Mouse (Mus musculus): ENCODE measurements around the gene Pmm2.

The Pmm2 gene

DNA sequence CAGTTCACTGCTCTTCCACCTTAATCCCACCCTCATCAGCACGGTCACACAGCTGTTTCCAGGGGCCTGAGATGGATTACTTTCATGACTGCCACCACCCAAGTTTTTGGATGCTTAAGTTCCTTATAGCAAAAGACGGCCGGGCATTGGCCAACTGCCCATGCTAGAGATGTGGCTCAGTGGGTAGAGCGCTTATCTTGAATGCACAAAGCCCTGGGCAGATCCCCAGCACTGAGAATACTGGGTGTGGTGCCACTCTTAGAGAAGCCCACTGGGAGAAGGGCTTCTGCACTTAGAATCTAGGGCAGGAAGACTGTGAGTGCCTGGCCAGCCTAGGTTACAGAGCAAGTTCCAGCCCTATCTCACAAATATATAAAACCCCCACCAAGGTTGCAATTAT is 41.2 kb downstream of the Pmm2 start:
- DNase-seq (ENCODE audit: low spot score in 2 of 2) = no peak

DNA sequence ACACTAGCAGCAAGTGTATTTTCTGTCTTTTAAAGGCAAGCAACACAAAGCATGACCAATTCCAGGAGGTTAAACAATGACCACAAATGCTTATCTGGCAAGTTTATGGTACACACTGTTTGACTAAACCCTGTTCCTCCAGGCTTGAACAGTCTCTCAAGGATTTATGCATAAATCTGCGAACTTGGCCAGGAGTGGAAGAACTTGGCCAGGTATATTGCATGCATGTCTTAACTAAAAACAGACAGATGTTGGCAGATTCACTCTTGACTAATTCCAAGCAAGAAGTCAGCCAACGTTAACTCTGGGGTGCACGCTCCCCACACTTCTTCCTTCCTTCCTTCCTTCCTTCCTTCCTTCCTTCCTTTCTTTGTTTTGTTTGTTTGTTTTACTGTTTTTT is 42.3 kb downstream of the Pmm2 start:
- DNase-seq (ENCODE audit: low spot score in 2 of 2) = no peak

DNA sequence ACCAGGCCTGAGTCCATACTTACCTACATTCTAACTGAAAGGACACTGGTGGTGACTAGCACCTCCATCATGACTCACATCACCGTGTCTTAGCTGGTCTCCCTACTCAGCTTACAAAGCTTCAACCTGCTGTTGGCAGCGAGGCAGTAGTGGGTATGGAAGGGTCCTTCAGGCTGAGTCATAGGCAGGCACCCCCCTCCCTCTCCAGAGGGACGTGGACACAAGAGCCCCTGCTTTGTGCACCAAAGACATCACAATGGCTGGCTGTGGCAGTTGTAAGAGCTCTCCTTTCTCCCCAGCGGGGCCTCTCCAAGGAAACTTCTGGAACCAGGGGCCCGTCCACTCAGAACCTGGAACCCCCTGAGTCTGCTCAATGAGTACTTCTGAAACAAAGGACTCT is 43.0 kb downstream of the Pmm2 start, which contains the start of gene Gm5767:
Gm5767 (plus strand) TSS at position 301 of the 400 bp plus-strand sequence.
- no peak for DNase-seq (ENCODE audit: low spot score in 2 of 2)

DNA sequence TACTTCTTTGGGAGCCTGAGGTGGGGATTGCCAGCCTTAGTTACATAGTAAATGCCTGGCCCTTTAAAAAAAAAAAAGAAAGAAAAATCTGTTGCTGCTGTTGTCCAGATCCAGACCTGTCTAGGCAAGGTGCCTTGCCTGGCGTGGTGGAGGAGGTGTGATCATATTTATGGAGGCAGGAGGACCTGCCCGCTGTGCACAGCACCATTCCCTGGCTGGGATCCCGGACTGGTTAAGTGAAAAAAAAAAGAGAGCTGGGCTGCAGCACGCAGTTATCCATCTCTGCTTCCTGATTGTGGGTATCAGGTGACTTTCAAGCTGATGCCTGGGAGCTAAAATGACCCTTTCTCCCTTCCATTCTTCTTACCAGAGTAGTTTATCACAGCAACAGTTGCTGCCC is 47.6 kb downstream of the Pmm2 start:
- DNase-seq (ENCODE audit: low spot score in 2 of 2) = peak in 1 of 2 experiments; percentile 23

DNA sequence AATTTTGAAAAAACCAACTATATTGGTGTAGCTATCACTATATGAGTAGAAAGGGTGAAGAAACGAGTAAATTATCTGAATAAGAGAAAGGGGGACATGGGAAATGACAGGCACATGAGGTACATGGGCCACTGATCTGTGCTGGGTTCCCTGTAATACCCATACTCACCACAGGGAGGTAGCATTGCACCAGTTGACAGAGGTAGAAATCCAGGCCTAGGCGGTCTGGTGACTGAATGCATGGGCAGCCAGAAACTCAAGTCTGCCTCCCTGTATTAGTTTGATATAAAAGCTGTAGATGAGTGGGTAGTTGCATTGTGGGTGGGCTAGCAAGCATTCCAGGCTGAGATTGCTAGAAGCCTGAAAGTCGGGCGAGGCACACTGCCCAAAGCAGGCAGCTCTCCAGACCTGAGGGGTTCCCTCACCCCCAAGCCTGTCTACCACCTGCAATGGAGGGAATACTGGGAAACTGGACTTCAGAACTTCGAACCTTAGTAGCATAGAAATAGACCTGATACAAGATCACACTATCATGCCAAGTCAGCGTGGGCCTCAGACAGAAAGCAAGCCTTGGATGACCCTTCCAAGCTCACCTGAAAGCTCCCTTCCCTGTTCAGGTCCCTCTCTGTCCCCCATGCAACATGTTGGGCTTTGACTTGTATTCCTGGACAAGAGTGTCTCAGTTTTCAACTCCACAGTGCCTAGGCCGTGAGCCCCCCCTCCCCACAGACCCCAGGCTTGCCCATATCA is 48.8 kb downstream of the Pmm2 start:
- DNase-seq (ENCODE audit: low spot score in 2 of 2) = peak; percentile 63 to 69

DNA sequence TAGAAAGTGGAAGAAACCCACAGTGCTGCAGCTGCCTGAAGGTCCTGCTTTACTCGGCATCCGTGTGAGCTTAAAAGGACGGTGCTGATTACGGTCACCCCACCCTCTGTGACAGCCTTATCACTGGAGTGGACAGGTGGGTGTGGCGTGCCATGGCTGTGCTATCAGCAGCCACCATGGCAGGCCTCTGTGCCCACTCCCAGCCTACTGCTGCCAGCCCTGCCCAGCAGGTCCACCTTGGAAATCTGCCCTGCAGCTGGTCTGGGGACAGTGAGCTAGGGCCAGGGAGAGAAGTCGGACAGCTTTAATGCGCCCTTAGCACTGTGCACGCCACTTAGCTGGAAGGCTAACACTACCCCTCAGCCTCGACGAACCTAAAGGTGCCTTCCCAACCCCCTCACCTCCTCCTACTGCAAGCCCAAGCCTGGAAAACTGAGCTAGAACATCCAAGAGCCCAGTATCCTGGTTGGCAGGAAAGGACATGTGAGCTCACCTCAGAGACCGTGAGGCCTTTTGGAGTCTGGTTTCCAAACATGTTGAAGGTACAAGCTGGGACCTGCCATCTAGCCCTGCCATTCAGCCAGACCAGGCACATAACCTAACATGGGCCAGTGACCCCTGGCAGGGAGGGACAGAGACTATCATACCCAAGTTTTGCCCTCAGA is 49.5 kb downstream of the Pmm2 start:
- DNase-seq (ENCODE audit: low spot score in 2 of 2) = no peak

DNA sequence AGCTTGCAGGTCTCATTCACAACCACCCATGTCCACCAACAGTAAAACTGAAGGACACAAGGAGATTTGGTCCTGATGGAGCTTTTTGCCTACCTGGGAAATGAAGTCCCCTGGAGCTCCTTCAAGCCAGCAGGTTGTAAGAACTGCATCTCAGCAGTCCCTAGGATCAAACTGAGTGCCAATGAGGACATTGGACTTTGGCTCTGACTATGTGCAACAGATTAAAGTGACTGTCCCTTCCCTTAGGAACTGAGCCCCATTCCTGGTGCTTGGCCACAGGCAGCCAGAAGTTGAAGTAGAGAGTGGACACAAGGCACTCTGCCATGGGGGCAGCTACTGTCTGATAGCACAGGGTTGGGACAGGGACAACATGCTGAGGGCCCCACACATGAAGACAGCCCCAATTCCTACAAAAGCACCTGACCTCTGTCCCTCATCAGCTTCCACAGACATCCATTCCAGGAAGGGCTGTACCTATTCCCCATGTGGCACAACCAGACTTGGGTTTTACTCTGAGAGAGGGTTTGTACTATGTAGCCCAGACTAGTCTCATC is 50.2 kb downstream of the Pmm2 start:
- no peak for DNase-seq (ENCODE audit: low spot score in 2 of 2)

DNA sequence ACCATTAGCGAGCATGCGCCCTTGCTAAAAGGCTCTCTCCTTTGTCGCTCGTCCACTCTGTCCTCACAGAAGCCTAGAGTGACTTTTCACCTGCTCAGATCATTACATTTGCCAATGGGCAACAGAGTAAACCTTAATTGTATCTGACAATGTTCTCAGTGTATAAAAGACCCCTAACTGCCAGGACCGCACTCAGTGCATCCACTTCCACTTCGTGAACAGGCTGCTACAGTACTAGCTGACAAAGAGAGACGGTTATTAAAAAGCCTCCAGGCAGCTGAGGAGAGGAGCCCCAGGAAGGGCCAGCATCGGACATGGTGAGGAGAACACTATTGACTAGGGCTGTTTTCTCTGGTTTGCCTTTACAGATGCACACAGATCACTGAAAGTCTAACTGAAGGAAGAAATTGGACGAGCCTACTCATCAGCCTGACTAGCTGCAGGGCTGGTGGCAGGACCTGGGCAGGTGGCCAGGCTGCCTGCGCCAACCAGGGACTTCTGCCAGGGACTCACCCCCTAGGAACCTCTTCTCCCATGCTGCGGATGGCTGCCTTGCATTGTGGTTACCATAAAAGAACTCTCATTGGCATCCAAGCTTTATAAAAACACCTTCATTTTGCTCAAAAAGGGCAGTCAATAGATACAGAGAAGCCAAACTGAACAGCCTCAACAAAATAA is 52.6 kb downstream of the Pmm2 start:
- DNase-seq (ENCODE audit: low spot score in 2 of 2) = peak in 1 of 2 experiments; percentile 43

DNA sequence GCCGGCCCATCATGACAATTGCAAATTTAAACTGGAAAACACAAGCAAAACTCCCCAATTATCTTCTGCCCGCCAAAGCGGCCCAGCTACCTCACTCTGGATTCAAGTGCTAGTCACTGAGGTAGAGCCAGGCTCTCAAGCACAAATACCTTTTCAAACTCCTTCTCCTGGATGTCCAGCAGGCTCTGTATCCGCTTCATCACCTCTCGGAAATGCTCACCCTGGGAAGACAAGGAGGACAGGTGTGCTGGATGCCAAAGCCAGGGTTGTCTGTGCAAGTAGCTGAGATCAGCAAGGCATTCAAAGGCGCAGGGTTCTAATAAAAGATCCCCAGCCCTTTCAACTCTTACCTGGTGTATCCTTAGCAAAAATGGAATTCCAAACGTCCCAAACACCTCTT is 53.7 kb downstream of the Pmm2 start:
- no peak for DNase-seq (ENCODE audit: low spot score in 2 of 2)

DNA sequence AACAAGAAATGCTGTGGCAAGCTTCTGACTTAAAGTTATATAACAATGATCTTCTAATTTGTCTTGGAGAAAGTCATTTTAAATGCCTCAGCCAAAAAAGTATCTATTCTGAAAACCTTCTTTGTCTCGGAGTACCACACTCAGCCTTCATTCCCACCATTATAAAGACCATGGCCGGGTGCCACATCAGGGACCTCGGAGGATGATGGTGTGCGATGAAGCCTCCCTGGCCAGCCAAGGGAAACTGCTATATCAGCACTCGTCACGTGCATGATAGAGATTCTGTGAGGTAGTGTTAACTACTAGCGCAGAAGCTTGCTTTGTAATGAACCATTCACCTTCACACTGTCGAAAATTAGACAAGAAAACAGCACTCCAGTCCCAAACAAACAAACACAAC is 62.1 kb downstream of the Pmm2 start:
- DNase-seq (ENCODE audit: low spot score in 2 of 2) = no peak

DNA sequence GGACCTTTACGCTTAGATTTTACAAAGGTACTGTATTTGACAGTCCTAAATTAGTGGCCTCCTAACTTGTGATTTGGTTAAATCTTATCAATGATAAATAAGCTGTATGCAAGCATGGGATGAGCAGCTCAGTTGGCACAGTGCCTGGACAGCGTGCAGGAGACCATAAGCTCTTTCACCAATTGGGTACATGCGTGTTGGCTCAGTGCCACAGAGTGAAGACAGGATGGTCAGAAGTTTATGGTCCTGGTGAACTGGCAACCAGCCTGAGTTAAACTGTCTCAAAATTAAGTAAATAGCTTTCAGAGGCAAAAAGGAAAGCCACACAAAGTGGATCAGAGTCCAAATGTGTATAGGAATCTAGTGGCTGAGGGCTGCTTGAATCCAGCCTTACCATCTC is 63.1 kb downstream of the Pmm2 start:
- DNase-seq (ENCODE audit: low spot score in 2 of 2) = no peak

DNA sequence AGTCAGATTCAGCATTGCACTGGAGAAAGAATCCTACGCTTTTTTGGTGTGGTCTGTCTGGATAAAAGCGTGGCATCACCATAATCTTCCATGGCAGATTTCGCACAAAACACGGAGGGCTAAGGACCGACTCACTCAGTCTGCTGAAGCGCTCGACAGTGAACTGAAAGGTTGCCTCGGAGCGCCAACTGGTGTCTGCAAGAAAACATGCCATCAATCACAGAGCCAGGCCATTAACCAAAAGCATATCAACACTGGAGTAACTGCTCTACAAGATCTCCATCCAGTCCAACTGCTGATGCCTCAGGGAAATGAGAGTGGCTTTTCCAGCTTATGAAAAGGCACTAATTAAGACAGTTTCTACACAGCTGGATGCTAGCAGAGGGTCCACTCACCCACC is 74.5 kb downstream of the Pmm2 start:
- no peak for DNase-seq (ENCODE audit: low spot score in 2 of 2)
